Mouse (Mus musculus): ENCODE measurements at regions not wholly inside any gene's neighbourhood (a gene's known extent, or its start where the extent isn't known, plus 50 kb on each side); places are given as distances from the start of the nearest gene placed in this dataset.

- TF ChIP-seq CTCF (IDR thresholded peaks at IDR 0.05; ENCODE audit: low read depth), result no peak
- Histone ChIP-seq H3K4me1 (ENCODE audit: insufficient read depth, low read length) (no peaks in the 10 kb centered on the region), H3K27me3 (ENCODE audit: insufficient read depth, low read length) (no peaks in the 10 kb centered on the region), H3K27ac (no peak overlapping the region), H3K4me2 (ENCODE audit: low read depth, low read length) (no peak overlapping the region), H3K9me3 (ENCODE audit: low read length) (no peaks in the 10 kb centered on the region), H3K36me3 (ENCODE audit: insufficient read depth, low read length) (no peaks in the 10 kb centered on the region), H3K9ac (replicated peaks; ENCODE audit: low read length) (no peak overlapping the region), H3K4me3 (ENCODE audit: low read length) (no peak overlapping the region)
- no peak for ATAC-seq
- WGBS, result 83% methylated on average over 1 of the region's 1 CpGs
- DNase-seq (ENCODE audit: low spot score), result no peak
Observed at GRCm38 (mm10) chr10:124219461-124219860, 955.7 kb downstream of the Fam19a2 start.

GRCm38 (mm10) chr10:124222068-124222467 lies 958.3 kb downstream of the Fam19a2 start:
- ATAC-seq, result no peak
- no peak for DNase-seq (ENCODE audit: low spot score)
- Histone ChIP-seq H3K9me3 (ENCODE audit: low read length) (no peaks in the 10 kb centered on the region), H3K27ac (no peak overlapping the region), H3K27me3 (ENCODE audit: insufficient read depth, low read length) (no peaks in the 10 kb centered on the region), H3K36me3 (ENCODE audit: insufficient read depth, low read length) (no peaks in the 10 kb centered on the region), H3K4me3 (ENCODE audit: low read length) (no peak overlapping the region), H3K9ac (replicated peaks; ENCODE audit: low read length) (no peak overlapping the region), H3K4me2 (ENCODE audit: low read depth, low read length) (no peak overlapping the region), H3K4me1 (ENCODE audit: insufficient read depth, low read length) (no peaks in the 10 kb centered on the region)
- 82% methylated on average over 2 of the region's 2 CpGs for WGBS
- no peak for TF ChIP-seq CTCF (IDR thresholded peaks at IDR 0.05; ENCODE audit: low read depth)

DNA sequence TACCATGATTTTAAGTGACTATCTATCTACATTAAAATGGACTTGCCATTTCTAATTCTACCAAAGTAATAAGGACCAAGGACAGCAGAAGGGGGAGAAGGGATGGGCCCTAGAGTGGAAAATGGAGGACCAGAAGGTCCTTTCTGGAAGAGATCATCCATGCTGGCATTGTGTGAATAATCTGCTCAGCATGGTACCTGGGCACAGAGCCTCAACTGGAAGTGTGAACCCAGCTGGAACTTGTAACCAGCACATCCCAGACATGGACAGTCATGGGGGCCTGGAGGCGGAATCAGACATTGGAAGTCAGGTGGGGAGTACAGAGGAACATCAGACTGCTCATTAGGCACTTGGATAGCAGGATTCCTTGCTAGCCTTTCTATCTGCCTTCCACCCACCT lies 963.3 kb downstream of the Fam19a2 start:
- no peaks in the 10 kb centered on the region for H3K36me3 ChIP-seq (ENCODE audit: insufficient read depth, low read length)
- DNase-seq (ENCODE audit: low spot score), result no peak
- no peak overlapping the region for H3K4me3 ChIP-seq (ENCODE audit: low read length)
- no peak overlapping the region for H3K27ac ChIP-seq
- H3K27me3 ChIP-seq (ENCODE audit: insufficient read depth, low read length), result no peaks in the 10 kb centered on the region
- WGBS, result 81% methylated on average over 1 of the region's 1 CpGs
- H3K9me3 ChIP-seq (ENCODE audit: low read length), result no peaks in the 10 kb centered on the region
- no peak overlapping the region for H3K4me2 ChIP-seq (ENCODE audit: low read depth, low read length)
- TF ChIP-seq CTCF (IDR thresholded peaks at IDR 0.05; ENCODE audit: low read depth), result no peak
- peak; percentile 43; the same call in 1 of the 2 replicates for ATAC-seq
- H3K9ac ChIP-seq (replicated peaks; ENCODE audit: low read length), result no peak overlapping the region
- H3K4me1 ChIP-seq (ENCODE audit: insufficient read depth, low read length), result no peaks in the 10 kb centered on the region

- no peak for DNase-seq (ENCODE audit: low spot score)
- no peaks in the 10 kb centered on the region for H3K4me1 ChIP-seq (ENCODE audit: insufficient read depth, low read length)
- H3K36me3 ChIP-seq (ENCODE audit: insufficient read depth, low read length), result no peaks in the 10 kb centered on the region
- no peak overlapping the region for H3K4me2 ChIP-seq (ENCODE audit: low read depth, low read length)
- no peak for TF ChIP-seq CTCF (IDR thresholded peaks at IDR 0.05; ENCODE audit: low read depth)
- no peak overlapping the region for H3K27ac ChIP-seq
- no peaks in the 10 kb centered on the region for H3K27me3 ChIP-seq (ENCODE audit: insufficient read depth, low read length)
- no peak overlapping the region for H3K4me3 ChIP-seq (ENCODE audit: low read length)
- no peak overlapping the region for H3K9ac ChIP-seq (replicated peaks; ENCODE audit: low read length)
- H3K9me3 ChIP-seq (ENCODE audit: low read length), result no peaks in the 10 kb centered on the region
- no peak for ATAC-seq
- 36% methylated on average over 4 of the region's 4 CpGs for WGBS
Observed at GRCm38 (mm10) chr10:124249358-124249757, 985.6 kb downstream of the Fam19a2 start.

DNA sequence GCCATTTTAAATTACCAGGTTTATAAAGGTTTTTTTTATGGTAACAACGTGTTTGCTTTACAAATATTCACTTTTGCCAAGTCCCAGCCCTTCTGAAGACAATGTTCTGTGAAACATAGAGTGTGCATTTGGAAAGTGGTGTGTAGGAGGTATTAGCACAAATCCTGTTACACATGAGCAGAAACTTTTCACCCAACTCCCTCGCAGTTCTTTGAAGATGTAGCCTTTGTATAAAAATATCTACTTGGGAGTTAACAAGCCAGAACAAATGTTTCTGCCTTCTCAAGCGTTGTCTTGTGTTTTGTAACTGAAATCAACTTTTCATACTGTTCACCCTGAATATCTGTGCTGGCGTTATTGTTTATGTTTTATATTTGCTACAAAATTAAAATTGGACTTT lies 986.2 kb downstream of the Fam19a2 start:
- H3K4me2 ChIP-seq (ENCODE audit: low read depth, low read length), result no peak overlapping the region
- no peaks in the 10 kb centered on the region for H3K9me3 ChIP-seq (ENCODE audit: low read length)
- H3K27ac ChIP-seq, result no peak overlapping the region
- no peak for TF ChIP-seq CTCF (IDR thresholded peaks at IDR 0.05; ENCODE audit: low read depth)
- H3K4me3 ChIP-seq (ENCODE audit: low read length), result no peak overlapping the region
- no peak overlapping the region for H3K9ac ChIP-seq (replicated peaks; ENCODE audit: low read length)
- DNase-seq (ENCODE audit: low spot score), result no peak
- no peak for ATAC-seq
- H3K27me3 ChIP-seq (ENCODE audit: insufficient read depth, low read length), result no peaks in the 10 kb centered on the region
- no peaks in the 10 kb centered on the region for H3K36me3 ChIP-seq (ENCODE audit: insufficient read depth, low read length)
- 60% methylated on average over 4 of the region's 4 CpGs for WGBS
- H3K4me1 ChIP-seq (ENCODE audit: insufficient read depth, low read length), result no peaks in the 10 kb centered on the region

GRCm38 (mm10) chr10:124288301-124288995 lies 1024.7 kb downstream of the Fam19a2 start:
- Histone ChIP-seq H3K27me3 (ENCODE audit: insufficient read depth, low read length) (no peaks in the 10 kb centered on the region), H3K4me2 (ENCODE audit: low read depth, low read length) (peak overlapping the region; percentile 20), H3K27ac (no peak overlapping the region), H3K9me3 (ENCODE audit: low read length) (no peaks in the 10 kb centered on the region), H3K4me3 (ENCODE audit: low read length) (no peak overlapping the region), H3K4me1 (ENCODE audit: insufficient read depth, low read length) (no peaks in the 10 kb centered on the region), H3K9ac (replicated peaks; ENCODE audit: low read length) (no peak overlapping the region), H3K36me3 (ENCODE audit: insufficient read depth, low read length) (no peaks in the 10 kb centered on the region)
- TF ChIP-seq CTCF (IDR thresholded peaks at IDR 0.05; ENCODE audit: low read depth), result no peak
- DNase-seq (ENCODE audit: low spot score) (no peak), ATAC-seq (no peak)
- WGBS, result 70% methylated on average over 18 of the region's 18 CpGs

DNA sequence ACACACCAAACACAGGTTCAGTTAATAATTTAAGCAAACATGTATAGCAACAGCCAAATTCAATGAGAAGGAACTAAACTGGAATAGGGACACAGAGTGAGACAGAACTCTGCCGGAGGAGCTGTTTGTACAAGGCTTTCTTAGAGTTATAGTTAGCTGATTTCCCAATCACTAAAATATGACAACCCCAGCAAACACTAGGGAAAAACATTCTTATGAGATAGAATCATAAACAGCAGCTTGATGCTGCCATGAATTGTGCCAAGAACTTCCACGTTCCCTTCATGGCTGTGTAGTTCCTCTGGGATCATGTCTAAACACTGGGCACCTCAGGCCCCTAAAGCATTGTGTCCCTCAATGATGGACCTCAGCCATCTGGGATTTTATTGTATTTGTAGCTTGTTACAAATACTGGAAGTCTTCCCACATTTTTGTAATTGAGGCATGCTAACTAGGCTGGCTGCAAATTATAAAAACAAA lies 1033.4 kb downstream of the Fam19a2 start:
- Histone ChIP-seq H3K27me3 (ENCODE audit: insufficient read depth, low read length) (no peaks in the 10 kb centered on the region), H3K4me2 (ENCODE audit: low read depth, low read length) (no peak overlapping the region), H3K9me3 (ENCODE audit: low read length) (no peaks in the 10 kb centered on the region), H3K27ac (no peak overlapping the region), H3K4me3 (ENCODE audit: low read length) (no peak overlapping the region), H3K4me1 (ENCODE audit: insufficient read depth, low read length) (no peaks in the 10 kb centered on the region), H3K9ac (replicated peaks; ENCODE audit: low read length) (no peak overlapping the region), H3K36me3 (ENCODE audit: insufficient read depth, low read length) (no peaks in the 10 kb centered on the region)
- TF ChIP-seq CTCF (IDR thresholded peaks at IDR 0.05; ENCODE audit: low read depth), result no peak
- ATAC-seq, result no peak
- 74% methylated on average over 2 of the region's 2 CpGs for WGBS
- no peak for DNase-seq (ENCODE audit: low spot score)

Data from hindbrain, postnatal 0 days (tissue).